Mouse (Mus musculus) E14TG2a.4 (cell line): ENCODE measurements around the gene Zfp607a.

ENCODE experiments used
- H3K27me3 ChIP-seq: 2 replicates; pipeline ENCODE4 v1.6.1; 2014; ENCODE audit warnings: low read length, control low read depth; ENCODE audit not compliant: insufficient read depth
- H3K36me3 ChIP-seq: 2 replicates; pipeline ENCODE4 v1.6.1; 2014; ENCODE audit warnings: low read length, control low read depth; ENCODE audit not compliant: insufficient read depth
- H3K4me1 ChIP-seq: replicated peaks from 2 replicates; pipeline ENCODE4 v1.6.1; 2014; ENCODE audit warnings: low read depth, low read length, control low read depth
- H3K4me3 ChIP-seq: replicated peaks from 2 replicates; pipeline ENCODE4 v1.5.1; 2014; ENCODE audit warnings: mild to moderate bottlenecking, low read length
- H3K9me3 ChIP-seq: 2 replicates; pipeline ENCODE4 v1.6.1; 2014; ENCODE audit warnings: low read length, control low read depth
- CTCF ChIP-seq: conservative IDR thresholded peaks from 2 replicates; pipeline ENCODE4 v1.5.1; 2014; ENCODE audit warnings: low read length
- NANOG ChIP-seq: IDR thresholded peaks from 2 replicates; pipeline ENCODE4 v1.6.1; 2014; ENCODE audit warnings: borderline replicate concordance, low read length, mixed read lengths
- POU5F1 ChIP-seq: IDR thresholded peaks from 2 replicates; pipeline ENCODE4 v1.6.1; 2014; ENCODE audit warnings: low read length, borderline replicate concordance

The Zfp607a gene

GRCm38 (mm10) chr7:27928818-27929695 is 71.7 kb downstream of the Zfp607a start, which contains the start of gene Zfp974:
Gene Zfp974 (minus strand): TSS chr7:27929460.
- Histone ChIP-seq H3K36me3 (no peaks in the 10 kb centered on the region), H3K9me3 (no peaks in the 10 kb centered on the region), H3K4me3 (peak within 1 kb of the TSS; percentile 82), H3K27me3 (no peaks in the 10 kb centered on the region), H3K4me1 (peaks cover 10% of the 10 kb centered on the region; the same call in 1 of the 2 replicates)
- TF ChIP-seq CTCF (no peak), NANOG (no peak), POU5F1 (no peak)
